Mouse (Mus musculus) brain, embryonic 14.5 days (tissue): ENCODE data around the gene Taok3.

ENCODE experiments used
- CTCF ChIP-seq: fragments of 200-500 bp; IDR thresholded peaks from 2 replicates; pipeline ENCODE4 v1.5.1; 2012; ENCODE audit warnings: inconsistent platforms, mild to moderate bottlenecking, moderate library complexity, borderline replicate concordance; ENCODE audit not compliant: insufficient read depth, insufficient read length; ENCODE audit errors: extremely low read depth
- POLR2A ChIP-seq: fragments of 200-500 bp; IDR thresholded peaks from 2 replicates; pipeline ENCODE4 v1.6.1; 2012; ENCODE audit warnings: mild to moderate bottlenecking, inconsistent platforms, borderline replicate concordance; ENCODE audit not compliant: poor library complexity, insufficient read depth, insufficient read length, severe bottlenecking; ENCODE audit errors: extremely low read depth

DNA sequence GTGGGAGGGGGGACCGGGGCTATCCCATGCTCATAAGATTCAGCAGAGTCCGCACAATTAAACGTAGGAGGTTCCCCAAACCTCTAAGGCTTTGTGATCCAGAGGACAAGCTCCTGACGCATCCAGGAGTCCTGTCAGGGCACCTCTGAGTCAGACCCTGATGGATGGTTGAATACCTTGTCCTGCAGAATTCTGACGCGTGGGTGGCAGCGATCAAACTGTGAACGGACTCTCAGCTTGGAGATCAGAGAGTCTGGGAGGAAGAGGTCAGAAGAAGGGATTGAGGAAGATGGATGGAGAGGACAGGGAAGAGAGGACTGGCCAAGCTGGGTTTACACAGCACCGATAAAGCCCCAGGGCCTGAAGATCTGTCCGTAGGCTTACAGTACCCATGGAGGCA lies 194.0 kb downstream of the Taok3 start:
- TF ChIP-seq POLR2A (no peak), CTCF (no peak)
